Mouse (Mus musculus) left cerebral cortex, postnatal 14 days (tissue): Measurements from ENCODE around the gene Dscaml1. TPM values are rescaled to one million over a fixed set of nuclear protein-coding genes. Genes with fewer than 3 reads are reported as not detected.
A peak's percentile ranks its signal among the peaks of the same experiment; 100 is the strongest.

ENCODE experiments used
- DNase-seq, 2 experiments: peaks; one replicate each; pipeline ENCODE4 v3.0.0; 2021 to 2022; ENCODE audit warnings: low spot score in 2 of 2, mixed read lengths in 1 of 2
- intact Hi-C: fragments of 180-260 bp; cut with DNase I; formaldehyde crosslinking; loops from one replicate; pipeline ENCODE4 v1.15.1; 2025
- total RNA-seq, 2 experiments: library from RNA; stranded (reverse); gene quantifications; 2 replicates each; pipeline ENCODE4 v1.2.3; 2021

Gene Dscaml1
- total RNA-seq, 2 experiments from 2014 or later = 41.4 to 44.3 TPM

DNA sequence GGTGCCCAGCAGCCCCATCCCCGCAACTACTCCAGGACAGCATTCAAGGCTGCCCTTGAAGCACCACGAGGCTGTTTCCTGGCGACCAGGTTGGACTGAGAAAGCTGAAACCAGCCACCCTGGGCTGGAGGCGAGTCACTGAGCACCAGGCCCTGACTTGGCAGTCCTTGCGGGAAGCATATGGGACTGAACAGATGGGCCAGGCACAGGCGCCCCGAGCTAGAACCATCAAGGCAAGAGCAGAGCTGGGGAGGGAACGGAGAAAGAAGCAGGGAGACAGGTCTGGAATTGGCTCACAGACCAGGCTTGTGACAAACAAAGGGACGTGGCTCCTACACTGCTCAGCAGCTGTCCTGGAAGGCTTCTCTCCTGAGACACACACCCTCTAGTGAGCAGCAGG, 165.9 kb downstream of the Dscaml1 start:
- peak; percentile 25 to 27 for DNase-seq

DNA sequence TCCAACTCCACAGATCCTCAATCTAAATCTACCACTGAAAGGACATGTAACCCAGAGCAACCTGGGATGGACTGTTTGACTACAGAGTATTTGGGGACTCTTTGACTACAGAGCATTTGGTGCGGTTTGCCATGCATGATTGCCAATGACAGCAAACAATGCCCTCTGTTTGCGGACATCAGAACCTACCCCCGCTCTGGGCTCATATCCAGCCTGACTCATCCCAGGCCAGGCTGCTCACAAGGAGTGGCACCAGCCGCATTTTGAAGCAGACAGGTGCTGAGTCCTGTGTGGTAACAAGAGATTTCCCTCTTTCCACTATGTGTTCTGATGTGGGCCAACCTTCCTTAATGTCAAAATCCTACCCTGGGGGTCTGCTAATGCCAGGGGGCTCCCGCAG, 171.7 kb downstream of the Dscaml1 start:
- no peak for DNase-seq
- intact Hi-C loops = loop anchor here (5.0 to 10.0 kb wide), 3 partner anchors 64 to 163 kb away; no protein-coding TSS in a partner anchor

More for the DNA sequence above, 165.9 kb downstream of the Dscaml1 start:
- intact Hi-C loops = loop anchor here (5.0 to 10.0 kb wide), 2 partner anchors 150 to 158 kb away; no protein-coding TSS in a partner anchor

DNA sequence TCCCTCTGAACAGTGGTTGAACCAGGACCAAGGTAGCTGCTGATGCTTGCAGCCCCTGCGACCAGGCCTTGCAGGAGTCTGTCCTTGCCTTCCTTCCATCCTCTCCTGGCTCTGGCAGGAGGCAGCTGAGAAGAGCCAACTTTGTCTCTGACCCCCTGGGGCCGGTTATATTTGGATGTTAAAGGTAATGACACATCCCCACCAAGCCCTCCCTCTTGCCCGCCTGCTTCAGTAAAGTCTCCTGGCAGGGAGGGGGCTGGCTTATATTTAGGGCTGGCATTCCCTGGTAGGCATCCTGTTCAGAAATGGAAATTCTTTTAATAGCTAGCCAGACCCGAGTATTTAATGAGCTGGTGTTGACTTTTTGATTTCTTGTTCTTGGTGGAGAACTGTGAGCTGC, 172.9 kb downstream of the Dscaml1 start:
- intact Hi-C loops = loop anchor here (5.0 to 10.0 kb wide), 3 partner anchors 63 to 165 kb away; no protein-coding TSS in a partner anchor
- peak; percentile 20 to 35 for DNase-seq

- no peak for DNase-seq
- intact Hi-C loops = no loop called here
Observed at GRCm38 (mm10) chr9:45607337-45607736, 180.9 kb downstream of the Dscaml1 start.

DNA sequence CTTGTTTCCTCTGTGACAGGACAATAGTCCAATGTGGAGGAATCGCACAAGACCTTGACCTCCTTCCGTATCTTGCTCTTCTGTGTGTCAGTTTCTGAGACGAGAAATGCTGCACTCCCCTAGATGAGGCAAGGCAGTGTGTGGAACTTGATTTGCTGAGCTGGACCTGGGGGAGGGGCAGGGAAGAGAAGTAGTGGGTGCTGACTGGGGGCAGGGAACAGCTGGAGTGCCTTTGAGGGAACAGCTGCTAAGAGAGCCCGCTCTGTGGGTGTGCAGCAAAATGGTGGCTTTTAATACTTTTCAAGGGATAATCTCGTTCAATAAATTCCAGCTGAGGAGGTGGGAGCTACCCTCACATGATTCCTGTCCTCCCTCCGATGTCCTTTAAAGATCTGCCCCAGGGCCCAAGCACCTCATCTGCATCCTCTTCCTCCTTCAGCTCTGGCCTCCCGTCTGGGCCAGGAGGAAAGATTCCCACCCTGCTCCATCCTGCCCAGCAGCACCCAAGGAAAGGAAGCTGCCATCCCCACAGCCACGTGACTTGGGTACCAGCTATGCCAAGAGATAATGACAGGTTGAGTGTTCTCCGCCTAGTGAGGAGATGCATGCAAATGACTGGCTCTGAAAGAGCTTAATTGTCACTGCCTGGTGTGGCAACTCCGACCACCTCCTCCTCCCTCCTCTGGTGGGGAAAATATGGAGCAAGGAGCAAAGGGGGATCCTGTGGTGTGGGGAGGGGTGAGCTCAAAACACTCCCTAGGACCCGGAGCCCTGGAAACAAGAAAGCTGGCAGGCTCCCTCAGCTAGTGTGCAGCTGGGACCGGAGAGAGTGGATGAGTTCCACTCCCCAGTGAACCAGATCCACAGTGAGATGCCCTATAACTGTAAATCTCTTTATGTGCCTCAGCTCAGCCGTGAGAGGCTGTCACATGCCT, 181.9 kb downstream of the Dscaml1 start:
- intact Hi-C loops = no loop called here
- peak; percentile 68 to 84 for DNase-seq

DNA sequence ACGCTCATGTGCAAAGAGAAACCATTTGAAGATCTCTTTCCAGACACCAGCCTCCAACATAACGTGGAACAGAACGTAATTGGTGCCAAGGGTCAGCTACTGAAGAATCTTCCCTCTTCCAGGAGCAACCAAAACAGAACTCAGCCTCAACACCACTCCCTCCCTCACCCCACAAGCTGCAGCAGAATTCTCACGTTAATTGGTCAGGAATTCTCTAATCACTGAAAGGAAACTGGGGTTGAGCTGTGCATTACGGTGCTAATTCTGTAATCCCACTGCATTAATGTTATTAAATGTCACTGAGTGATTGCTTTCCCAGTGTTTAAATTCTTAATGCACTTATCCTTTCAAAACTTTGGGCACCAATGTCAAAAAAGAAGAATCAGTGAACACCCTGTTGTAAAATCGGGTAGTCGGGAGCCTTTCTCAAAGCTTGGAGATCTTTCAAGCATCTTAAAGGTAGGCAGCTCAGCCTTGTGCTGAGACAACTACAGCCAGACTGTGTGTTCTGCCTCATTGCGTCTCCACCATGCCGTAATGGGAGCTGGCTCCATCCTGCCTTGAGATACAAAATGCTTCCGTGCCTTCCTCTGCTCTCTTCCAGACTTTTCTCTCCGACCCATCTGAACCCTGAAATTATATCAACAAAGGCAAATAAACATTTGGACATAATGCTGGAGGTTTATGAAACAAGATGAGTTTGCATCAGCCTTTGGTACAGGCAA, 184.1 kb downstream of the Dscaml1 start:
- no peak for DNase-seq
- intact Hi-C loops = no loop called here

GRCm38 (mm10) chr9:45614616-45615015, 188.2 kb downstream of the Dscaml1 start:
- no peak for DNase-seq
- intact Hi-C loops = no loop called here

DNA sequence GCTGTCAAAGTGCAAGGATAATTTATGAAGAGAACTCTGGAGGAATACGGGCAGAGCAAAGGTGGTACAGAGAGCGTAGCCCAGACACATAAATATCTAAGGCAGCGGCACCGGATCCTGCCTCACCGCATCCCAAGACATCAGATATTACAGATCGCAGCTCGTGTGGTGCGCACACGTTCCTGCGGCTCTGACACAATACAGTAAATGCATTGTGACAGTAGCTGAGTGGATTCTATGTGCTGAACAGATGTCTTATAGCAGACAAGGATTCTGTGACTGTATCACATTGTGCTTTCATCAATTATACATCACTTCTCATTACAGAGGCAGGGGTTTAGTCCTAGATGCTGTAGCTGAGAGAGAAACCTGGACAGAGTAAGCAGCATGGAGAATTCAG, 191.5 kb downstream of the Dscaml1 start:
- intact Hi-C loops = no loop called here
- DNase-seq = no peak

DNA sequence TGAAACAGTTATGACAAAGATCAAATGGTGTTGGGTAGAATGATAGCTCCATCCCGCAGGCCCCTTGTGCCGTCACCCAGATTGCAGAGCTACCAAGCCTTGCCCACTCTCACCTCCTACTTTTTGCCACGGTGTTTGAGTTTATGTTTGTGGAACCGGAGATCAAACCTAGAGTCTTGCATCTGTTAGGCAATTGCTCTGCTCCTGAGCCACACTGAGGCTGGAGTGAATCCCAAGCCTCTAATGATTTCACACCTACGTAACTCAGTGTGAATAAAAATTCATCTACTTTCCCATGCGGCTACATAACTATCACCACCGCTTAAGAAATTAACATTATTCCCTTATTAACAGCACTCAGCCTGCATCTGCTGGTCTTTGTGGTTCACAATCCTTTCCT, 192.0 kb downstream of the Dscaml1 start:
- intact Hi-C loops = no loop called here
- DNase-seq = no peak

GRCm38 (mm10) chr9:45620049-45620448, 193.6 kb downstream of the Dscaml1 start:
- intact Hi-C loops = no loop called here
- DNase-seq = peak in 1 of 2 experiments; percentile 30

DNA sequence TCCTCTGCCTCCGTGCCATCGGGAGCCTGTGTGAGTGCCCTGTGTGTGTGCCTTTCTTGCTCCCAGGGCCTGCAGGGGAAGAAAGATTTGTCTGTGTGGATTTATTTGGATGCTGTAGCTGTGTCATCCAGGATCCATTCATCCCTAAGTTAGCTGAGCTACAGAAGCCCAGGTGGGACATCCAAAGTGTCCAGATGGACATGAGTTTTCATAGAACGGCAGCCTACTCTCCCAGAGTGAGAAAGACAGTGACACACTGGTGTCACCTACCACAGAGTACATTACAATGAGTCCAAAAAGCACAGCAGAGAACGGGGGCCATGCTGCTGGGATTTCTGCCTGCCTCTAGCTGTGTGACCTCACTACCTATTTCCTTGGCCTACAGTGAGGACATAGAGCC, 194.5 kb downstream of the Dscaml1 start:
- intact Hi-C loops = no loop called here
- DNase-seq = no peak

DNA sequence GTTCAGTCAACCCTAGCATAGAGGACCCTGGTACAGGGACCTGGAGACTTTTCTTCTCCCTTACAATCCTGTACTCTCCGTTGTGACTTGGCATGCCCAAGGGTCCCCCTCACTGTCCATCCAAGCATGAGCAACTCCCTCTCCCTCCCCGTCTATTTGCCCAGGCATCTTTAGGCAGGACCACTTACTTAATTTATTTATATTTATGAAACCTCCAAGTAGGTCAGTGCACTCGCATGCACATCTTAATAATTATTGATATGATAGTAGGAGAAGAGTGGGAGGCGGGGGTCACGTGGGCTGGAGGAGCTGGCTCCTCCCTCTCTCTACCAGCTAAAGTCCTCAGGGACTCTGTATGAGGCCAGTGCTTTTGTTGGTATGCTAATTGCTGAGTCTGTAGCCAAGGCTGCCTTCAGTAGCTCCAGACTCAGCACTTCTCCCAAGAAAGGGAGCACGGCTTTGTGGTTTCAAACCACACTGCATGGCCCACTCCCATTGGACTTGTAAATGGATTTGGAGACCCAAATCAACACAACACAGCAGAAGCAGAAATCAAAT, 199.5 kb downstream of the Dscaml1 start:
- intact Hi-C loops = no loop called here
- DNase-seq = no peak

DNA sequence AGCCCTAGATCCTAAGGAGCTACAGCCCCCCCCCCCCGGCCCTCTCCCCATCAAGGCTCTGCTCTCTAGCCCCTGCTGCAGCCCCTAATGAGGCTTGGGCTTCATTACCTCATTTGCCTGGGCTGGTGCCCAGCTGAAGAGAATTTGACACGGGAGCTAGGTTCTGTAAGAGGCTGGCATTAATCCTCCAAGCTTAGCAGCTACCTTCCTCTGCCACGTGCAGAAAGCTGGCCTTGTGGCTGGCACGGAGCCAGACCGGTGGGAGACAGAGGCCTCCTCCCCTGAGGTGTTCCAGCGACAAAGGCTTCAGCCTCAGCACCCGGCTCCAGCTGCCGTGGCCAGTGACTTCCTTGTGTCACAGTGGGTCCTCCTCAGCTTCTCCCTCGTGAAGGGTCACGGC, 206.1 kb downstream of the Dscaml1 start:
- DNase-seq = no peak
- intact Hi-C loops = no loop called here

GRCm38 (mm10) chr9:45633036-45633435, 206.6 kb downstream of the Dscaml1 start:
- intact Hi-C loops = no loop called here
- peak in 1 of 2 experiments; percentile 51 for DNase-seq

GRCm38 (mm10) chr9:45634978-45635377, 208.6 kb downstream of the Dscaml1 start:
- intact Hi-C loops = no loop called here
- no peak for DNase-seq

GRCm38 (mm10) chr9:45637346-45637745, 210.9 kb downstream of the Dscaml1 start:
- no peak for DNase-seq

DNA sequence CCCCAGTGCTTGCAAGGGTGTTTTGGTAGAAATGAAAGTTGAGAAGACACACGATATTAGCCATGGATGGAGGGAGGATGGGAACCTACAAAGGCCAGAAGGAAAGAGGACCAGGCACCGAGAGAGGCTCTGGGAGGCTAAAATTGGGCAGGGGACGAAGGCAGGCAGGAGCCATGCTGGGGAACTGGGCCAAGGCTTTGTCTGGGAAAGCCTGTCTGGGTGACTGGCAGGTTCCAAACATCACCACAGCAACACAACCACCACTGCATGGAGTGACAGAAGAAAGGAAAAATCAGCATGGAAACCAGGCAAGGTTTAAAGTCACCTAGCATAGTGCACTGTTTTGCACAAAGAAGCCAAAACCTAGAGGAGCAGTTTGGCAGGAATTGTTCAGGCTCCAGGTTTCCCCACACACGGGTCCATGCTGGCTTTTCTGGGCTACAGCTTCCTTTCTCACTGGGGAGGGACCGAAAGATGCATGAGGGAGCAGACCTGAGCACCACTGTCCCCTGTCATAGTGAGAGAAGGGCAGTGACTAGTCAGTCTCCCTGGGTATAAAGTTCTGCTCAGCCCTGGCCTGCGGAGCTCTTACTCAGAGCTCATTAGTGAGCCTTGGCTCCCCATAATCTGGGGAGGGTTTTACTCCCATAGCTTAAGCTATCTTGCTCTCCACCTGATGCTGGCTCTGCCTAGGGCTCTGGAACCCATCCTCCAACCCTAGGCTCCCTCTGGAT, 211.9 kb downstream of the Dscaml1 start:
- intact Hi-C loops = no loop called here
- no peak for DNase-seq

More at GRCm38 (mm10) chr9:45637346-45637745, 210.9 kb downstream of the Dscaml1 start:
- intact Hi-C loops = no loop called here

- no peak for DNase-seq
- intact Hi-C loops = no loop called here
Observed at GRCm38 (mm10) chr9:45644833-45645388, 218.5 kb downstream of the Dscaml1 start.

- DNase-seq = no peak
- intact Hi-C loops = no loop called here
Observed at GRCm38 (mm10) chr9:45645526-45645925, 219.1 kb downstream of the Dscaml1 start.
